Mouse (Mus musculus): ENCODE data around the gene Zfp800. TPM values are rescaled to one million over a fixed set of nuclear protein-coding genes. Genes with fewer than 3 reads are reported as not detected.
A peak's percentile ranks its signal among the peaks of the same experiment; 100 is the strongest.

Zfp800 gene
- polyA plus RNA-seq, 1 experiment from 2014 or later = 17.1 TPM

- no peaks in the 10 kb centered on the region for H3K9me3 ChIP-seq
- H3K36me3 ChIP-seq = peaks cover 15% of the 10 kb centered on the region
- H3K4me3 ChIP-seq = no peak overlapping the region
- H3K4me2 ChIP-seq = no peak overlapping the region
- no peak overlapping the region for H3K27ac ChIP-seq
- no peaks in the 10 kb centered on the region for H3K27me3 ChIP-seq
- H3K4me1 ChIP-seq = no peaks in the 10 kb centered on the region
- ATAC-seq (ENCODE audit: insufficient number of reproducible peaks, low FRiP score, low TSS enrichment, low read depth) = no peak
- no peak overlapping the region for H3K9ac ChIP-seq
- WGBS = 84% methylated on average over 2 of the region's 2 CpGs
Observed at GRCm38 (mm10) chr6:28248211-28248610, 149.6 kb downstream of the Zfp800 start.

GRCm38 (mm10) chr6:28232618-28233361 lies 165.0 kb downstream of the Zfp800 start:
- Histone ChIP-seq H3K9me3 (no peaks in the 10 kb centered on the region), H3K4me2 (no peak overlapping the region), H3K9ac (no peak overlapping the region), H3K36me3 (peaks cover 12% of the 10 kb centered on the region), H3K4me1 (no peaks in the 10 kb centered on the region), H3K27me3 (no peaks in the 10 kb centered on the region), H3K27ac (no peak overlapping the region), H3K4me3 (no peak overlapping the region)
- no peak for ATAC-seq (ENCODE audit: insufficient number of reproducible peaks, low FRiP score, low TSS enrichment, low read depth)
- WGBS = 94% methylated on average over 7 of the region's 7 CpGs

GRCm38 (mm10) chr6:28228085-28228484 lies 169.7 kb downstream of the Zfp800 start:
- Histone ChIP-seq H3K36me3 (peaks cover 12% of the 10 kb centered on the region), H3K4me1 (no peaks in the 10 kb centered on the region), H3K4me2 (no peak overlapping the region), H3K4me3 (no peak overlapping the region), H3K9me3 (no peaks in the 10 kb centered on the region), H3K27me3 (no peaks in the 10 kb centered on the region), H3K9ac (no peak overlapping the region), H3K27ac (no peak overlapping the region)
- 69% methylated on average over 3 of the region's 3 CpGs for WGBS
- ATAC-seq (ENCODE audit: insufficient number of reproducible peaks, low FRiP score, low TSS enrichment, low read depth) = no peak

- H3K4me1 ChIP-seq = no peaks in the 10 kb centered on the region
- H3K9ac ChIP-seq = no peak overlapping the region
- ATAC-seq (ENCODE audit: insufficient number of reproducible peaks, low FRiP score, low TSS enrichment, low read depth) = no peak
- no peak overlapping the region for H3K4me2 ChIP-seq
- H3K27me3 ChIP-seq = no peaks in the 10 kb centered on the region
- 86% methylated on average over 4 of the region's 4 CpGs for WGBS
- no peak overlapping the region for H3K4me3 ChIP-seq
- no peaks in the 10 kb centered on the region for H3K9me3 ChIP-seq
- H3K27ac ChIP-seq = no peak overlapping the region
- no peaks in the 10 kb centered on the region for H3K36me3 ChIP-seq
Observed at GRCm38 (mm10) chr6:28221017-28221416, 176.8 kb downstream of the Zfp800 start.

- Histone ChIP-seq H3K36me3 (no peaks in the 10 kb centered on the region), H3K27me3 (no peaks in the 10 kb centered on the region), H3K9ac (no peak overlapping the region), H3K4me2 (no peak overlapping the region), H3K4me1 (no peaks in the 10 kb centered on the region), H3K27ac (no peak overlapping the region), H3K9me3 (no peaks in the 10 kb centered on the region), H3K4me3 (no peak overlapping the region)
- 83% methylated on average over 8 of the region's 8 CpGs for WGBS
- no peak for ATAC-seq (ENCODE audit: insufficient number of reproducible peaks, low FRiP score, low TSS enrichment, low read depth)
Observed at GRCm38 (mm10) chr6:28218386-28218785, 179.4 kb downstream of the Zfp800 start.

- Histone ChIP-seq H3K9me3 (no peaks in the 10 kb centered on the region), H3K4me2 (peak overlapping the region; percentile 88), H3K4me1 (no peaks in the 10 kb centered on the region), H3K4me3 (peak overlapping the region; percentile 63), H3K36me3 (no peaks in the 10 kb centered on the region), H3K27me3 (no peaks in the 10 kb centered on the region), H3K27ac (no peak overlapping the region), H3K9ac (peak overlapping the region; percentile 65)
- under 1% methylated on average over 71 of the region's 87 CpGs for WGBS
- peak; percentile 55; the same call in 1 of the 2 replicates for ATAC-seq (ENCODE audit: insufficient number of reproducible peaks, low FRiP score, low TSS enrichment, low read depth)
Observed at GRCm38 (mm10) chr6:28215268-28215954, 182.4 kb downstream of the Zfp800 start.

- no peak for ATAC-seq (ENCODE audit: insufficient number of reproducible peaks, low FRiP score, low TSS enrichment, low read depth)
- H3K27ac ChIP-seq = no peak overlapping the region
- WGBS = 34% methylated on average over 13 of the region's 13 CpGs
- H3K9me3 ChIP-seq = no peaks in the 10 kb centered on the region
- peak overlapping the region; percentile 65 for H3K9ac ChIP-seq
- H3K4me3 ChIP-seq = peak overlapping the region; percentile 63
- H3K4me2 ChIP-seq = peak overlapping the region; percentile 88
- H3K36me3 ChIP-seq = no peaks in the 10 kb centered on the region
- H3K4me1 ChIP-seq = no peaks in the 10 kb centered on the region
- H3K27me3 ChIP-seq = no peaks in the 10 kb centered on the region
Observed at GRCm38 (mm10) chr6:28214658-28215267, 183.0 kb downstream of the Zfp800 start.

GRCm38 (mm10) chr6:28203454-28203853 lies 194.4 kb downstream of the Zfp800 start:
- no peaks in the 10 kb centered on the region for H3K9me3 ChIP-seq
- H3K4me1 ChIP-seq = no peaks in the 10 kb centered on the region
- H3K9ac ChIP-seq = no peak overlapping the region
- H3K36me3 ChIP-seq = no peaks in the 10 kb centered on the region
- no peak overlapping the region for H3K27ac ChIP-seq
- H3K27me3 ChIP-seq = no peaks in the 10 kb centered on the region
- ATAC-seq (ENCODE audit: insufficient number of reproducible peaks, low FRiP score, low TSS enrichment, low read depth) = no peak
- H3K4me3 ChIP-seq = no peak overlapping the region
- WGBS = 41% methylated on average over 4 of the region's 4 CpGs
- H3K4me2 ChIP-seq = no peak overlapping the region

GRCm38 (mm10) chr6:28202833-28203232 lies 195.0 kb downstream of the Zfp800 start:
- no peaks in the 10 kb centered on the region for H3K27me3 ChIP-seq
- H3K9me3 ChIP-seq = no peaks in the 10 kb centered on the region
- no peak overlapping the region for H3K4me3 ChIP-seq
- ATAC-seq (ENCODE audit: insufficient number of reproducible peaks, low FRiP score, low TSS enrichment, low read depth) = no peak
- H3K4me2 ChIP-seq = no peak overlapping the region
- WGBS = 46% methylated on average over 6 of the region's 6 CpGs
- no peak overlapping the region for H3K9ac ChIP-seq
- H3K4me1 ChIP-seq = no peaks in the 10 kb centered on the region
- no peaks in the 10 kb centered on the region for H3K36me3 ChIP-seq
- H3K27ac ChIP-seq = no peak overlapping the region

GRCm38 (mm10) chr6:28193901-28194300 lies 203.9 kb downstream of the Zfp800 start:
- H3K27ac ChIP-seq = no peak overlapping the region
- H3K4me2 ChIP-seq = no peak overlapping the region
- no peaks in the 10 kb centered on the region for H3K36me3 ChIP-seq
- H3K4me1 ChIP-seq = no peaks in the 10 kb centered on the region
- H3K9ac ChIP-seq = no peak overlapping the region
- no peaks in the 10 kb centered on the region for H3K27me3 ChIP-seq
- no peak overlapping the region for H3K4me3 ChIP-seq
- ATAC-seq (ENCODE audit: insufficient number of reproducible peaks, low FRiP score, low TSS enrichment, low read depth) = no peak
- no peaks in the 10 kb centered on the region for H3K9me3 ChIP-seq
- WGBS = 41% methylated on average over 2 of the region's 2 CpGs

GRCm38 (mm10) chr6:28191935-28192334 lies 205.9 kb downstream of the Zfp800 start:
- no peaks in the 10 kb centered on the region for H3K4me1 ChIP-seq
- no peak overlapping the region for H3K4me3 ChIP-seq
- H3K4me2 ChIP-seq = no peak overlapping the region
- H3K36me3 ChIP-seq = no peaks in the 10 kb centered on the region
- H3K9me3 ChIP-seq = no peaks in the 10 kb centered on the region
- no peak overlapping the region for H3K9ac ChIP-seq
- WGBS = 76% methylated on average over 2 of the region's 2 CpGs
- ATAC-seq (ENCODE audit: insufficient number of reproducible peaks, low FRiP score, low TSS enrichment, low read depth) = no peak
- H3K27ac ChIP-seq = no peak overlapping the region
- no peaks in the 10 kb centered on the region for H3K27me3 ChIP-seq

Measured in limb, embryonic 15.5 days (tissue).